Mouse (Mus musculus) midbrain, embryonic 14.5 days (tissue): ENCODE results near the gene Cers3. TPM values are rescaled to one million over a fixed set of nuclear protein-coding genes. Genes with fewer than 3 reads are reported as not detected.

ENCODE experiments used
- ATAC-seq: fragments of 200-750 bp; cut with Nextera tagmentation; 2 replicates; pipeline ENCODE4 v1.8.0; 2017; ENCODE audit warnings: moderate number of reproducible peaks, moderate library complexity; ENCODE audit not compliant: low FRiP score, low TSS enrichment
- DNase-seq: peaks from one replicate; pipeline ENCODE4 v3.0.0-alpha.2; 2015
- H3K27ac ChIP-seq: fragments of 300-500 bp; sonication (generic); replicated peaks from 2 replicates; pipeline ENCODE4 v1.5.1; 2014; ENCODE audit warnings: mild to moderate bottlenecking, low read depth, low read length, moderate library complexity
- H3K27me3 ChIP-seq: fragments of 300-500 bp; sonication (generic); 2 replicates; pipeline ENCODE4 v1.6.1; 2014; ENCODE audit warnings: low read length, control low read depth, mixed read lengths; ENCODE audit not compliant: control insufficient read depth, insufficient read depth
- H3K36me3 ChIP-seq: fragments of 300-500 bp; sonication (generic); 2 replicates; pipeline ENCODE4 v1.6.1; 2014; ENCODE audit warnings: low read length, control low read depth; ENCODE audit not compliant: control insufficient read depth, insufficient read depth
- H3K4me1 ChIP-seq: fragments of 300-500 bp; sonication (generic); 2 replicates; pipeline ENCODE4 v1.6.1; 2014; ENCODE audit warnings: mild to moderate bottlenecking, antibody characterized with exemption, low read length, control low read depth; ENCODE audit not compliant: control insufficient read depth, insufficient read depth
- H3K4me2 ChIP-seq: fragments of 300-500 bp; sonication (generic); 2 replicates; pipeline ENCODE4 v1.6.1; 2014; ENCODE audit warnings: mild to moderate bottlenecking, low read length, moderate library complexity
- H3K4me3 ChIP-seq: fragments of 300-500 bp; sonication (generic); replicated peaks from 2 replicates; pipeline ENCODE4 v1.5.1; 2014; ENCODE audit warnings: low read depth, low read length
- H3K9ac ChIP-seq: fragments of 300-500 bp; sonication (generic); replicated peaks from 2 replicates; pipeline ENCODE4 v1.6.1; 2014; ENCODE audit warnings: mild to moderate bottlenecking, low read length, moderate library complexity
- H3K9me3 ChIP-seq: fragments of 300-500 bp; sonication (generic); 2 replicates; pipeline ENCODE4 v1.6.1; 2016; ENCODE audit warnings: low read length, control low read depth, mixed read lengths; ENCODE audit not compliant: control insufficient read depth
- WGBS: fragments of 180-500 bp; shearing (Covaris S2); extraction: QIAGEN DNeasy Blood & Tissue Kit; methylation state at CpG from one replicate; pipeline ENCODE4 v1.1.7; 2014; 5-methylcytosine and 5-hydroxymethylcytosine counted together
- polyA plus RNA-seq: library from polyadenylated mRNA; unstranded; fragments of >200 nt; fragmentation: Nextera tagmentation; extraction: Ambion mirVana; gene quantifications from 2 replicates; pipeline ENCODE4 v1.2.1, GENCODE M21; 2014

The Cers3 gene
- polyA plus RNA-seq, 1 experiment from 2014 or later: 0.50 TPM

DNA sequence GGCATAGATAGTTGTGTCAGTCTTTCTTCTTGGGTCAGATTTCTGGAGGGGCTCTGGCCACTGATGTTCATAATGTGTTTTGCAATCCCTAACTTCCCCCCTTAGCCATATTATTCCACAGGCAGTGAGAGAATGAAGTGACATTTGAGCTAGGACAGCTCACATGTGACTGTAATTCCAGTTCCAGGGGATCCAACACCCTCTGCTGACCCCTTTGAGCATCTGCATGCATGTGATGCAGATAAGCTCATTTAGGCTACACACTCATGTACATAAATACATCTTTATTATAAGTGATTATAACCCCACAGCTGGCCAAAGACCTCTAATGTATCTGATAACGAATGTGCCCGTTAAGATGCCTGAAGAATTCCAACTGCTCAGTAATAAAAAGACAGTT is 129.9 kb downstream of the Cers3 start:
- no peaks in the 10 kb centered on the region for H3K9me3 ChIP-seq
- no peak overlapping the region for H3K4me3 ChIP-seq
- 0 out of 2 replicates have a peak, but pooled peaks cover 2% of the 10 kb centered on the region for H3K4me1 ChIP-seq
- H3K4me2 ChIP-seq: no peak overlapping the region
- WGBS: 89% methylated on average over 2 of the region's 2 CpGs
- no peaks in the 10 kb centered on the region for H3K36me3 ChIP-seq
- H3K9ac ChIP-seq: no peak overlapping the region
- DNase-seq: no peak
- H3K27me3 ChIP-seq: no peaks in the 10 kb centered on the region
- ATAC-seq: no peak
- H3K27ac ChIP-seq: no peak overlapping the region

Other genes with a start within 250 kb of the Cers3 start
- gene Asb7, start 53.9 kb upstream of the Cers3 start, polyA plus RNA-seq: 19.0 and 19.8 TPM in 2 replicates
- 19.9 and 20.6 TPM in 2 replicates for gene Lins1, start 53.6 kb upstream of the Cers3 start, polyA plus RNA-seq
- 2.6 and 2.8 TPM in 2 replicates for gene Adamts17, start 96.2 kb downstream of the Cers3 start, polyA plus RNA-seq